Comparison of ENCODE assay signal across 24 mouse cellular contexts in genomic region chr10:8086442-8086841, GRCm38 (mm10).
DNase-seq lines count a peak whose midpoint lies in the region; ATAC-seq and TF ChIP-seq lines count a peak whose summit lies in the region.
"Had no signal": no experiment of that assay in that cellular context is flagged by ENCODE, and none has a peak within 500 bp of the region (broad histone marks: within the 10 kb centered on the region; RNA-seq: fewer than 3 reads in every experiment).

No protein-coding gene starts in this region.

- no peaks in the 10 kb centered on the region for H3K9me3 ChIP-seq in limb, embryonic 12.5 days
- H3K9me3 ChIP-seq in limb, embryonic 10.5 days (replicated peaks) = no peaks in the 10 kb centered on the region
- H3K9me3 ChIP-seq in lung, postnatal 0 days (ENCODE audit: low read length) = no peaks in the 10 kb centered on the region
- H3K9me3 ChIP-seq in forebrain, embryonic 12.5 days = no peaks in the 10 kb centered on the region
- H3K9me3 ChIP-seq: embryonic facial prominence, embryonic 15.5 days; G1E; heart, embryonic 15.5 days; hindbrain, embryonic 15.5 days; liver, embryonic 15.5 days; midbrain, embryonic 13.5 days had no signal

- no peaks in the 10 kb centered on the region for H3K27me3 ChIP-seq in limb, embryonic 12.5 days
- H3K27me3 ChIP-seq in limb, embryonic 10.5 days (ENCODE audit: low read depth, poor library complexity, severe bottlenecking) = no peaks in the 10 kb centered on the region
- no peaks in the 10 kb centered on the region for H3K27me3 ChIP-seq in lung, postnatal 0 days (replicated peaks; ENCODE audit: insufficient read depth, low read length)
- H3K27me3 ChIP-seq in forebrain, embryonic 12.5 days = no peaks in the 10 kb centered on the region
- H3K27me3 ChIP-seq: CH12.LX; embryonic facial prominence, embryonic 15.5 days; heart, embryonic 15.5 days; hindbrain, embryonic 15.5 days; liver, embryonic 15.5 days; midbrain, embryonic 13.5 days; Patski had no signal

- H3K27ac ChIP-seq in limb, embryonic 12.5 days = 0 out of 2 replicates have a peak overlapping the region, but pooled peaks have one; percentile 35
- H3K27ac ChIP-seq in limb, embryonic 10.5 days = no peak overlapping the region
- no peak overlapping the region for H3K27ac ChIP-seq in lung, postnatal 0 days (ENCODE audit: low read length)
- H3K27ac ChIP-seq in forebrain, embryonic 12.5 days = no peak overlapping the region
- H3K27ac ChIP-seq: embryonic facial prominence, embryonic 15.5 days; heart, embryonic 15.5 days; hindbrain, embryonic 15.5 days; midbrain, embryonic 13.5 days had no signal

- TF ChIP-seq CTCF in lung, postnatal 0 days (IDR thresholded peaks at IDR 0.05) = no peak

- WGBS in limb, embryonic 12.5 days = 78% methylated on average over 4 of the region's 4 CpGs
- 82% methylated on average over 4 of the region's 4 CpGs for WGBS in limb, embryonic 10.5 days
- WGBS in lung, postnatal 0 days = 24% methylated on average over 4 of the region's 4 CpGs
- 85% methylated on average over 4 of the region's 4 CpGs for WGBS in forebrain, embryonic 12.5 days

- ATAC-seq in limb, embryonic 12.5 days (ENCODE audit: insufficient number of reproducible peaks, insufficient read depth, low FRiP score, low TSS enrichment, low read depth) = no peak
- ATAC-seq in lung, postnatal 0 days = peak; percentile 50; the same call in 1 of the 2 replicates
- ATAC-seq in forebrain, embryonic 12.5 days (ENCODE audit: low FRiP score) = no peak
- ATAC-seq: forebrain, embryonic 16.5 days; midbrain, embryonic 13.5 days; Patski had no signal

- no peak for DNase-seq in limb, embryonic 10.5 days (ENCODE audit: low spot score)
- DNase-seq in lung, postnatal 0 days (ENCODE audit: low spot score) = peak; percentile 58
- DNase-seq in lung, postnatal 14 days = no peak
- DNase-seq in fibroblast of lung, adult 2 months (ENCODE audit: low read depth) = peak; percentile 63
- no peak for DNase-seq in layer of hippocampus, postnatal 36 days
- DNase-seq: adrenal gland, adult 8-10 months; B cell, adult 2 months; cerebellum, adult 9-10 months; heart, postnatal 4 days; kidney, postnatal 10 days; right cerebral cortex, postnatal 14 days; spleen, adult 18-20 months; thymus, postnatal 14 days had no signal

- H3K4me1 ChIP-seq in limb, embryonic 12.5 days (replicated peaks) = peaks cover 5% of the 10 kb centered on the region
- peaks cover 4% of the 10 kb centered on the region; the same call in 1 of the 2 replicates for H3K4me1 ChIP-seq in limb, embryonic 10.5 days
- no peaks in the 10 kb centered on the region for H3K4me1 ChIP-seq in lung, postnatal 0 days (ENCODE audit: insufficient read depth, low read depth, low read length)
- peaks cover 12% of the 10 kb centered on the region for H3K4me1 ChIP-seq in forebrain, embryonic 12.5 days
- H3K4me1 ChIP-seq: liver, embryonic 15.5 days; midbrain, embryonic 13.5 days had no signal

- H3K4me3 ChIP-seq in limb, embryonic 12.5 days (replicated peaks) = no peak overlapping the region
- H3K4me3 ChIP-seq in limb, embryonic 10.5 days = no peak overlapping the region
- no peak overlapping the region for H3K4me3 ChIP-seq in lung, postnatal 0 days (ENCODE audit: low read depth, low read length)
- H3K4me3 ChIP-seq in forebrain, embryonic 12.5 days (replicated peaks) = no peak overlapping the region
- H3K4me3 ChIP-seq: embryonic facial prominence, embryonic 15.5 days; heart, embryonic 15.5 days; hindbrain, embryonic 15.5 days; liver, embryonic 15.5 days; midbrain, embryonic 13.5 days had no signal

- no peak overlapping the region for H3K9ac ChIP-seq in limb, embryonic 12.5 days (replicated peaks)
- H3K9ac ChIP-seq in lung, postnatal 0 days (replicated peaks; ENCODE audit: low read depth) = no peak overlapping the region
- no peak overlapping the region for H3K9ac ChIP-seq in forebrain, embryonic 12.5 days
- H3K9ac ChIP-seq: embryonic facial prominence, embryonic 15.5 days; heart, embryonic 15.5 days; hindbrain, embryonic 15.5 days; liver, embryonic 15.5 days; midbrain, embryonic 13.5 days had no signal

- no peaks in the 10 kb centered on the region for H3K36me3 ChIP-seq in limb, embryonic 12.5 days
- no peaks in the 10 kb centered on the region for H3K36me3 ChIP-seq in limb, embryonic 10.5 days
- H3K36me3 ChIP-seq in lung, postnatal 0 days (ENCODE audit: insufficient read depth, low read length) = no peaks in the 10 kb centered on the region
- no peaks in the 10 kb centered on the region for H3K36me3 ChIP-seq in forebrain, embryonic 12.5 days (replicated peaks)
- H3K36me3 ChIP-seq: embryonic facial prominence, embryonic 15.5 days; G1E; heart, embryonic 15.5 days; hindbrain, embryonic 15.5 days; liver, embryonic 15.5 days; midbrain, embryonic 13.5 days had no signal

- TF ChIP-seq EP300 in lung, postnatal 0 days (IDR thresholded peaks at IDR 0.05) = no peak

- no peak overlapping the region for H3K4me2 ChIP-seq in limb, embryonic 12.5 days
- peak overlapping the region; percentile 14; the same call in 1 of the 2 replicates for H3K4me2 ChIP-seq in lung, postnatal 0 days (replicated peaks; ENCODE audit: low read depth, low read length)
- H3K4me2 ChIP-seq in forebrain, embryonic 12.5 days = no peak overlapping the region
- H3K4me2 ChIP-seq: embryonic facial prominence, embryonic 15.5 days; heart, embryonic 15.5 days; hindbrain, embryonic 15.5 days; liver, embryonic 15.5 days; midbrain, embryonic 13.5 days had no signal

Comparison
In these comparisons a context has a peak if more than half of its experiments do, and no peak if none do; other contexts are left out.
1. DNase-seq: peak in lung, postnatal 0 days (single experiment) and fibroblast of lung, adult 2 months (single experiment); none in limb, embryonic 10.5 days (single experiment), lung, postnatal 14 days (single experiment) and layer of hippocampus, postnatal 36 days (0 of 2).